9 mouse cellular contexts compared by ENCODE assay signal in genomic region chr4:149182755-149183154, GRCm38 (mm10). TPM values are rescaled to one million over a fixed set of nuclear protein-coding genes. Genes with fewer than 3 reads are reported as not detected.
DNase-seq lines count a peak whose midpoint lies in the region; ATAC-seq and TF ChIP-seq lines count a peak whose summit lies in the region.
"Had no signal": no experiment of that assay in that cellular context is flagged by ENCODE, and none has a peak within 500 bp of the region (broad histone marks: within the 10 kb centered on the region; RNA-seq: fewer than 3 reads in every experiment).

No protein-coding gene starts in this region.

- H3K36me3 ChIP-seq in hindbrain, embryonic 10.5 days: peaks cover 98% of the 10 kb centered on the region
- peaks cover 74% of the 10 kb centered on the region for H3K36me3 ChIP-seq in hindbrain, embryonic 16.5 days (ENCODE audit: control insufficient read depth, insufficient read depth, low read length)
- peaks cover 3% of the 10 kb centered on the region; the same call in 1 of the 2 replicates for H3K36me3 ChIP-seq in ES-Bruce4 (ENCODE audit: control insufficient read depth, insufficient read depth, low read length, poor library complexity, severe bottlenecking)
- H3K36me3 ChIP-seq in neural tube, embryonic 15.5 days: peaks cover 94% of the 10 kb centered on the region
- H3K36me3 ChIP-seq in forebrain, embryonic 12.5 days (replicated peaks): peaks cover 95% of the 10 kb centered on the region

- TF ChIP-seq CTCF in ES-Bruce4 (IDR thresholded peaks at IDR 0.05; ENCODE audit: low read depth, low read length): peak; percentile 74
- peak; percentile 54; the same call in 1 of the 2 replicates for TF ChIP-seq CTCF in embryonic fibroblast, embryonic 13.5 days (IDR thresholded peaks at IDR 0.05; ENCODE audit: borderline replicate concordance, insufficient read depth, low read length)

- no peaks in the 10 kb centered on the region for H3K9me3 ChIP-seq in hindbrain, embryonic 10.5 days
- no peaks in the 10 kb centered on the region for H3K9me3 ChIP-seq in hindbrain, embryonic 16.5 days (ENCODE audit: control insufficient read depth, low read length)
- no peaks in the 10 kb centered on the region for H3K9me3 ChIP-seq in ES-Bruce4 (replicated peaks; ENCODE audit: control insufficient read depth, insufficient read depth, low read length, poor library complexity, severe bottlenecking)
- no peaks in the 10 kb centered on the region for H3K9me3 ChIP-seq in neural tube, embryonic 15.5 days (replicated peaks)
- no peaks in the 10 kb centered on the region for H3K9me3 ChIP-seq in forebrain, embryonic 12.5 days
- H3K9me3 ChIP-seq: neural tube, embryonic 13.5 days had no signal

- H3K9ac ChIP-seq in hindbrain, embryonic 16.5 days (ENCODE audit: low read depth, low read length): no peak overlapping the region
- no peak overlapping the region for H3K9ac ChIP-seq in ES-Bruce4 (ENCODE audit: low read depth, poor library complexity, severe bottlenecking)
- H3K9ac ChIP-seq in neural tube, embryonic 15.5 days (replicated peaks): no peak overlapping the region
- H3K9ac ChIP-seq in forebrain, embryonic 12.5 days: no peak overlapping the region
- H3K9ac ChIP-seq: neural tube, embryonic 13.5 days had no signal

- WGBS in hindbrain, embryonic 10.5 days: 51% methylated on average over 4 of the region's 4 CpGs
- 44% methylated on average over 4 of the region's 4 CpGs for WGBS in hindbrain, embryonic 16.5 days
- 47% methylated on average over 4 of the region's 4 CpGs for WGBS in neural tube, embryonic 15.5 days
- 51% methylated on average over 4 of the region's 4 CpGs for WGBS in forebrain, embryonic 12.5 days

- no peak overlapping the region for H3K27ac ChIP-seq in hindbrain, embryonic 10.5 days
- H3K27ac ChIP-seq in hindbrain, embryonic 16.5 days (ENCODE audit: low read depth, low read length): no peak overlapping the region
- H3K27ac ChIP-seq in ES-Bruce4 (ENCODE audit: insufficient read depth, low read length): no peak overlapping the region
- H3K27ac ChIP-seq in embryonic fibroblast, embryonic 13.5 days (ENCODE audit: insufficient read depth, low read length): no peak overlapping the region
- no peak overlapping the region for H3K27ac ChIP-seq in neural tube, embryonic 15.5 days (replicated peaks)
- no peak overlapping the region for H3K27ac ChIP-seq in forebrain, embryonic 12.5 days
- H3K27ac ChIP-seq: neural tube, embryonic 13.5 days had no signal

- TF ChIP-seq EP300 in ES-Bruce4 (IDR thresholded peaks at IDR 0.05; ENCODE audit: insufficient read depth, low read depth, low read length): no peak

- ATAC-seq in hindbrain, embryonic 16.5 days: no peak
- ATAC-seq in neural tube, embryonic 15.5 days (ENCODE audit: low FRiP score): no peak
- no peak for ATAC-seq in forebrain, embryonic 12.5 days (ENCODE audit: low FRiP score)

- no peak overlapping the region for H3K4me3 ChIP-seq in hindbrain, embryonic 10.5 days
- no peak overlapping the region for H3K4me3 ChIP-seq in hindbrain, embryonic 16.5 days (ENCODE audit: low read length)
- H3K4me3 ChIP-seq in ES-Bruce4 (ENCODE audit: low read depth, low read length): no peak overlapping the region
- H3K4me3 ChIP-seq in embryonic fibroblast, embryonic 13.5 days (ENCODE audit: insufficient read depth, low read length): no peak overlapping the region
- no peak overlapping the region for H3K4me3 ChIP-seq in neural tube, embryonic 15.5 days (replicated peaks)
- no peak overlapping the region for H3K4me3 ChIP-seq in forebrain, embryonic 12.5 days (replicated peaks)
- H3K4me3 ChIP-seq: neural tube, embryonic 13.5 days had no signal

- no peak overlapping the region for H3K4me2 ChIP-seq in hindbrain, embryonic 16.5 days (ENCODE audit: low read length)
- no peak overlapping the region for H3K4me2 ChIP-seq in neural tube, embryonic 15.5 days
- no peak overlapping the region for H3K4me2 ChIP-seq in forebrain, embryonic 12.5 days
- H3K4me2 ChIP-seq: neural tube, embryonic 13.5 days had no signal

- H3K4me1 ChIP-seq in hindbrain, embryonic 10.5 days (replicated peaks): peaks cover 13% of the 10 kb centered on the region; the same call in 1 of the 2 replicates
- H3K4me1 ChIP-seq in hindbrain, embryonic 16.5 days (ENCODE audit: control insufficient read depth, insufficient read depth, low read depth, low read length): no peaks in the 10 kb centered on the region
- H3K4me1 ChIP-seq in ES-Bruce4 (ENCODE audit: control insufficient read depth, insufficient read depth, low read length): peaks cover 1% of the 10 kb centered on the region
- H3K4me1 ChIP-seq in embryonic fibroblast, embryonic 13.5 days (ENCODE audit: control insufficient read depth, insufficient read depth, low read length): no peaks in the 10 kb centered on the region
- H3K4me1 ChIP-seq in neural tube, embryonic 15.5 days: no peaks in the 10 kb centered on the region
- H3K4me1 ChIP-seq in forebrain, embryonic 12.5 days: no peaks in the 10 kb centered on the region
- H3K4me1 ChIP-seq: neural tube, embryonic 13.5 days had no signal

- H3K27me3 ChIP-seq in hindbrain, embryonic 10.5 days (ENCODE audit: insufficient read depth, poor library complexity, severe bottlenecking): no peaks in the 10 kb centered on the region
- no peaks in the 10 kb centered on the region for H3K27me3 ChIP-seq in hindbrain, embryonic 16.5 days (replicated peaks; ENCODE audit: control insufficient read depth, insufficient read depth, low read length)
- no peaks in the 10 kb centered on the region for H3K27me3 ChIP-seq in ES-Bruce4 (ENCODE audit: control insufficient read depth, insufficient read depth, low read length, poor library complexity, severe bottlenecking)
- no peaks in the 10 kb centered on the region for H3K27me3 ChIP-seq in neural tube, embryonic 15.5 days (replicated peaks)
- H3K27me3 ChIP-seq in forebrain, embryonic 12.5 days: no peaks in the 10 kb centered on the region
- H3K27me3 ChIP-seq: neural tube, embryonic 13.5 days had no signal

- DNase-seq in hindbrain, embryonic 10.5 days (ENCODE audit: low spot score): peak; percentile 8
- peak; percentile 61 for DNase-seq in 416B (ENCODE audit: low read depth)
- DNase-seq in urinary bladder, postnatal 4 days (ENCODE audit: low spot score in 2 of 2): no peak

- no peak for TF ChIP-seq POLR2A in ES-Bruce4 (IDR thresholded peaks at IDR 0.05; ENCODE audit: insufficient read depth, low read length)
- no peak for TF ChIP-seq POLR2A in embryonic fibroblast, embryonic 13.5 days (IDR thresholded peaks at IDR 0.05; ENCODE audit: low read depth, low read length)

RNA-seq across cellular contexts. Expression of gene Pgd, which starts 16.2 kb away (rescaled TPM):
- polyA plus RNA-seq in hindbrain, embryonic 10.5 days (2016; fragmentation: Nextera tagmentation; extraction: Ambion mirVana): 143 and 161 TPM in 2 replicates
- 122 and 123 TPM in 2 replicates for polyA plus RNA-seq in hindbrain, embryonic 16.5 days (2015; fragmentation: Nextera tagmentation; extraction: Ambion mirVana)
- polyA plus RNA-seq in ES-Bruce4 (2011; ENCODE audit: insufficient read depth, insufficient read length, low read depth, missing spikeins): 109 and 112 TPM in 2 replicates
- 112 and 179 TPM in 2 replicates for polyA plus RNA-seq in embryonic fibroblast, embryonic 13.5 days (2011; ENCODE audit: insufficient read length, low read depth, missing spikeins)
- 107 and 121 TPM in 2 replicates for polyA plus RNA-seq in neural tube, embryonic 15.5 days (2015; fragmentation: Nextera tagmentation; extraction: Ambion mirVana)
- 110 and 118 TPM in 2 replicates for polyA plus RNA-seq in forebrain, embryonic 12.5 days (2016; fragmentation: Nextera tagmentation; extraction: Ambion mirVana)

RNA-seq across cellular contexts. Expression of gene Cenps, which starts 45.3 kb away (rescaled TPM):
- 56.0 and 61.9 TPM in 2 replicates for polyA plus RNA-seq in hindbrain, embryonic 10.5 days (2016; fragmentation: Nextera tagmentation; extraction: Ambion mirVana)
- polyA plus RNA-seq in hindbrain, embryonic 16.5 days (2015; fragmentation: Nextera tagmentation; extraction: Ambion mirVana): 18.9 TPM in 2 replicates
- 26.5 and 35.7 TPM in 2 replicates for polyA plus RNA-seq in ES-Bruce4 (2011; ENCODE audit: insufficient read depth, insufficient read length, low read depth, missing spikeins)
- 7.3 and 8.9 TPM in 2 replicates for polyA plus RNA-seq in embryonic fibroblast, embryonic 13.5 days (2011; ENCODE audit: insufficient read length, low read depth, missing spikeins)
- 17.3 and 18.6 TPM in 2 replicates for polyA plus RNA-seq in neural tube, embryonic 15.5 days (2015; fragmentation: Nextera tagmentation; extraction: Ambion mirVana)
- polyA plus RNA-seq in forebrain, embryonic 12.5 days (2016; fragmentation: Nextera tagmentation; extraction: Ambion mirVana): 49.7 and 51.1 TPM in 2 replicates

RNA-seq across cellular contexts. Expression of gene Cort, which starts 56.2 kb away (rescaled TPM):
- polyA plus RNA-seq in hindbrain, embryonic 10.5 days (2016; fragmentation: Nextera tagmentation; extraction: Ambion mirVana): 0.25 and 1.0 TPM in 2 replicates
- 0.41 and 0.64 TPM in 2 replicates for polyA plus RNA-seq in hindbrain, embryonic 16.5 days (2015; fragmentation: Nextera tagmentation; extraction: Ambion mirVana)
- 0.91 and 1.4 TPM in 2 replicates for polyA plus RNA-seq in ES-Bruce4 (2011; ENCODE audit: insufficient read depth, insufficient read length, low read depth, missing spikeins)
- polyA plus RNA-seq in embryonic fibroblast, embryonic 13.5 days (2011; ENCODE audit: insufficient read length, low read depth, missing spikeins): not detected in 2 replicates
- not detected in 2 replicates for polyA plus RNA-seq in neural tube, embryonic 15.5 days (2015; fragmentation: Nextera tagmentation; extraction: Ambion mirVana)
- polyA plus RNA-seq in forebrain, embryonic 12.5 days (2016; fragmentation: Nextera tagmentation; extraction: Ambion mirVana): 0.60 TPM in 1 of 2 replicates, not detected in the other
- polyA plus RNA-seq: neural tube, embryonic 13.5 days had no signal

Comparison
In these comparisons a context has a peak if more than half of its experiments do, and no peak if none do; other contexts are left out.
1. DNase-seq: peak in hindbrain, embryonic 10.5 days (single experiment) and 416B (single experiment); none in urinary bladder, postnatal 4 days (0 of 2).